Mouse (Mus musculus): ENCODE data around the gene Ubr7. TPM values are rescaled to one million over a fixed set of nuclear protein-coding genes. Genes with fewer than 3 reads are reported as not detected.

Ubr7 gene
- polyA plus RNA-seq, 1 experiment from 2014 or later = 24.7 TPM

Other genes starting within 250 kb of the Ubr7 start
- gene Chga, start 203.0 kb upstream of the Ubr7 start, polyA plus RNA-seq (2015; fragmentation: Nextera tagmentation; extraction: Ambion mirVana) = 1.3 and 1.7 TPM in 2 replicates
- 3.0 and 3.3 TPM in 2 replicates for gene Itpk1, start 53.0 kb upstream of the Ubr7 start, polyA plus RNA-seq (2015; fragmentation: Nextera tagmentation; extraction: Ambion mirVana)
- 8.4 and 9.0 TPM in 2 replicates for gene Moap1, start 14.3 kb upstream of the Ubr7 start, polyA plus RNA-seq (2015; fragmentation: Nextera tagmentation; extraction: Ambion mirVana)
- gene Tmem251, start 14.2 kb upstream of the Ubr7 start, polyA plus RNA-seq (2015; fragmentation: Nextera tagmentation; extraction: Ambion mirVana) = 8.8 and 9.2 TPM in 2 replicates
- not detected in 2 replicates for gene Gm28051, start 202 bp upstream of the Ubr7 start, polyA plus RNA-seq (2015; fragmentation: Nextera tagmentation; extraction: Ambion mirVana)
- 16.6 and 20.1 TPM in 2 replicates for gene Gon7, start 164 bp upstream of the Ubr7 start, polyA plus RNA-seq (2015; fragmentation: Nextera tagmentation; extraction: Ambion mirVana)
- gene Gm20604, start 705 bp downstream of the Ubr7 start, polyA plus RNA-seq (2015; fragmentation: Nextera tagmentation; extraction: Ambion mirVana) = 11.0 and 11.3 TPM in 2 replicates
- 4.0 and 4.7 TPM in 2 replicates for gene Btbd7, start 120.5 kb downstream of the Ubr7 start, polyA plus RNA-seq (2015; fragmentation: Nextera tagmentation; extraction: Ambion mirVana)
- gene Cox8c, start 141.3 kb downstream of the Ubr7 start, polyA plus RNA-seq (2015; fragmentation: Nextera tagmentation; extraction: Ambion mirVana) = not detected in 2 replicates
- 0.08 and 0.13 TPM in 2 replicates for gene Unc79, start 190.9 kb downstream of the Ubr7 start, polyA plus RNA-seq (2015; fragmentation: Nextera tagmentation; extraction: Ambion mirVana)

Measured in liver, embryonic 13.5 days (tissue).